Mouse (Mus musculus) forebrain, embryonic 15.5 days (tissue): ENCODE results near the gene Tuba3a. TPM values are rescaled to one million over a fixed set of nuclear protein-coding genes. Genes with fewer than 3 reads are reported as not detected.
A peak's percentile ranks its signal among the peaks of the same experiment; 100 is the strongest.
"Not testable (repeated sequence)": the region's sequence is repeated elsewhere in the genome, so short reads cannot be mapped to it uniquely, and the experiment has no call there.

ENCODE experiments used
- ATAC-seq: fragments of 200-750 bp; cut with Nextera tagmentation; replicated peaks from 2 replicates; pipeline ENCODE4 v1.8.0; 2017; ENCODE audit warnings: mild to moderate bottlenecking, moderate TSS enrichment, moderate library complexity
- H3K27ac ChIP-seq: fragments of 300-500 bp; sonication (generic); replicated peaks from 2 replicates; pipeline ENCODE4 v1.5.1; 2015; ENCODE audit warnings: mild to moderate bottlenecking, inconsistent platforms
- H3K27me3 ChIP-seq: fragments of 300-500 bp; sonication (generic); 2 replicates; pipeline ENCODE4 v1.6.1; 2015; ENCODE audit warnings: inconsistent platforms
- H3K36me3 ChIP-seq: fragments of 300-500 bp; sonication (generic); 2 replicates; pipeline ENCODE4 v1.6.1; 2015; ENCODE audit warnings: mild to moderate bottlenecking, inconsistent platforms
- H3K4me1 ChIP-seq: fragments of 300-500 bp; sonication (generic); 2 replicates; pipeline ENCODE4 v1.6.1; 2015; ENCODE audit warnings: inconsistent platforms
- H3K4me2 ChIP-seq: fragments of 300-500 bp; sonication (generic); replicated peaks from 2 replicates; pipeline ENCODE4 v1.6.1; 2015; ENCODE audit warnings: mild to moderate bottlenecking, inconsistent platforms
- H3K4me3 ChIP-seq: fragments of 300-500 bp; sonication (generic); 2 replicates; pipeline ENCODE4 v1.5.1; 2015; ENCODE audit warnings: mild to moderate bottlenecking, inconsistent platforms
- H3K9ac ChIP-seq: fragments of 300-500 bp; sonication (generic); replicated peaks from 2 replicates; pipeline ENCODE4 v1.6.1; 2015; ENCODE audit warnings: mild to moderate bottlenecking, inconsistent platforms
- H3K9me3 ChIP-seq: fragments of 300-500 bp; sonication (generic); 2 replicates; pipeline ENCODE4 v1.6.1; 2016; ENCODE audit warnings: inconsistent platforms
- WGBS: fragments of 180-500 bp; shearing (Covaris S2); methylation state at CpG from one replicate; pipeline ENCODE4 v1.1.7; 2015; ENCODE audit warnings: mixed read lengths; 5-methylcytosine and 5-hydroxymethylcytosine counted together
- polyA plus RNA-seq: library from polyadenylated mRNA; unstranded; fragments of >200 nt; fragmentation: Nextera tagmentation; extraction: Ambion mirVana; gene quantifications from 2 replicates; pipeline ENCODE4 v1.2.1, GENCODE M21; 2015

Tuba3a gene
- polyA plus RNA-seq, 1 experiment from 2014 or later: not detected

DNA sequence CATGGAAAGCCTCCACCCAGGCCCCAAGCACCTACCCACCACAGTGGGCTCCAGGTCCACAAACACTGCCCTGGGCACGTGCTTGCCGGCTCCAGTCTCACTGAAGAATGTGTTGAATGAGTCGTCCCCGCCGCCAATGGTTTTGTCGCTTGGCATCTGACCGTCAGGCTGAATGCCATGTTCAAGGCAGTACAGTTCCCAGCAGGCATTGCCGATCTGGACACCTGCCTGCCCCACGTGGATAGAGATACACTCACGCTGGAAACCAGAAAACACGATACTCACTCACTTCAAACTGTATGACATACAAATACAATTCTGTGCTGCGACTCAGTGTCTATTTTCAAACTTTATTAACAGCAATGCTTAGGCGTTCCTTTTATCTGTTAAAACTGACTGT lies 3.1 kb downstream of the Tuba3a start:
- not testable (repeated sequence) for H3K4me3 ChIP-seq, H3K9me3 ChIP-seq, ATAC-seq, H3K27me3 ChIP-seq, H3K4me2 ChIP-seq, H3K9ac ChIP-seq, H3K27ac ChIP-seq, H3K36me3 ChIP-seq, H3K4me1 ChIP-seq
- WGBS: 84% methylated on average over 13 of the region's 13 CpGs

DNA sequence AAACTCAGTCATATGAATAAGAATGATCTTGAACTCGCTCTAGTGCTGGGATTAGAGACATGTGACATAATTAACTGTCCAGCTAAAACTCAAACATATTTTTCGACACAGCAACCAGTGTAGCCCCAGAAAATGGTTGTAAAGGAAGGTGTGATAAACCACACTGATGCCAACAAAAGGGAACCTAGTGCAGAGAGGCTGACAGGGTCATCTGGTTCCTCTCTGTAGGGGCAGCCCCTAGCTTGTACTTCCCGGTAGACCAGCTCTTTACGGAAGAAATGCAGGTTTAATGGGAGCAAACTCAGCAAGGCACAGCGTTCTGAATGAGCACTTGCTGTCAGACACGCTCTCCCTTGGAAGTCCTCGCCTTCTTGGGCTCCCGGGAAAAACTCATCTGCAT lies 6.1 kb downstream of the Tuba3a start:
- ATAC-seq: no peak
- Histone ChIP-seq H3K4me3 (no peak overlapping the region), H3K9ac (no peak overlapping the region), H3K27ac (no peak overlapping the region), H3K4me1 (no peaks in the 10 kb centered on the region), H3K27me3 (no peaks in the 10 kb centered on the region), H3K9me3 (no peaks in the 10 kb centered on the region), H3K4me2 (no peak overlapping the region), H3K36me3 (no peaks in the 10 kb centered on the region)
- 62% methylated on average over 8 of the region's 8 CpGs for WGBS

DNA sequence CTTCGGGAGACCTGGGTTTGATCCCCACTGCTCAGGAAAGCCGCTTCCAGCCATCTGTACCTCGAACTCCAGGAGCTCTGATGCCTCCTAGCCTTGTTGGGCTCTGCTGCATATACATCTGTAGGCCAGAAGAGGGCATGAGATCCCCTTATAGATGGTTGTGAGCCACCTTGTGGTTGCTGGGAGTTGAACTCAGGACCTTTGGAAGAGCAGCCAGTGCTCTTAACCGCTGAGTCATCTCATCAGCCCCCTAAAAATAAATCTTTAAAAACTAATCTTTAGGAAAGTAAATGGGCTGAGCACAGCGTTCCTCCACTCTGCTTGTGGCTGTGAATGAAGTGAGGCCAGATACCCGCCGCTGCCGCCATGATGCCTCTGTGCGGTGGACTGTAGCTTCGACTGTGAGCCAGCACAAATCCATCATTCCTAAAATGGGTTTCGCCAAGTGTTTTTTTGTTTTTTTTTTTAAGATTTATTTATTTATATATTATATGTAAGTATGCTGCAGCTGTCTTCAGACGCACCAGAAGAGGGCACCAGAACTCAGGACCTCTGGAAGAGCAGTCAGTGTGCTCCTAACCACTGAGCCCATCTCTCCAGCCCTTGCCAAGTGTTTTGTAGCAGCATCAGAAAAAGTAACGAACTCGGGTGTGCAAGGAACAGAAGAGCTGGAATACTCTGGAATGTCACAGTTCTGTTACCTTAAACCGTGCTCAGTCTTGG lies 10.8 kb downstream of the Tuba3a start:
- H3K4me2 ChIP-seq: no peak overlapping the region

DNA sequence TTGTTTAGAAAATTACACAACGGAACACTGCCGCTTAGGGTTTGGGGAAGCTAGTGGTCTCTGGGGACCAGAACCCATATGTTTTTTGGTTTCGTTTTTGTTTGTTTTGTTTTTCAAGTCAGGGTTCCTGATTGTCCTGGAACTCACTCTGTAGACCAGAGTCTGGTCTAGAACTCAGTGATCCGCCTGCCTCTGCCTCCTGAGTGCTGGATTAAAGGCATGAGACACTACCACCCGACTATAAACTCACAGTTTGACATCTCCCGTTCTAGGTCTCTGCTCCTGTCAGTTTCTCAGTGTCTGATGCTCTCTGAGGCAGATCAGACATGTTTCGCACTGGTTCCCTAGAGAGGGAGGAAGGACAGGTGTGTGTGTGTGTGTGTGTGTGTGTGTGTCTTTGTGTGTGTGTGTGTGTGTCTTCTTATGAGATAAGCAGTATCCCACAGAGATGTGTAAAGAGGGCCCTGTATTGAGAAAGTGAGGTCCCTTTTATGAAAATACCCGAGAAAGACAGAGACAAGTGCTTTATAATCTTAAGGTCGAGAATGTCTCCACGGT lies 13.5 kb downstream of the Tuba3a start:
- Histone ChIP-seq H3K27me3 (no peaks in the 10 kb centered on the region), H3K4me1 (peaks cover 4% of the 10 kb centered on the region), H3K9me3 (no peaks in the 10 kb centered on the region), H3K36me3 (no peaks in the 10 kb centered on the region), H3K9ac (no peak overlapping the region), H3K27ac (no peak overlapping the region), H3K4me2 (no peak overlapping the region), H3K4me3 (no peak overlapping the region)
- ATAC-seq: no peak
- WGBS: 81% methylated on average over 10 of the region's 10 CpGs

More for the DNA sequence above, 10.8 kb downstream of the Tuba3a start:
- no peak for ATAC-seq
- Histone ChIP-seq H3K27me3 (no peaks in the 10 kb centered on the region), H3K4me1 (peaks cover 4% of the 10 kb centered on the region), H3K36me3 (no peaks in the 10 kb centered on the region), H3K9me3 (no peaks in the 10 kb centered on the region), H3K9ac (no peak overlapping the region), H3K27ac (no peak overlapping the region), H3K4me3 (no peak overlapping the region)
- 59% methylated on average over 15 of the region's 15 CpGs for WGBS

DNA sequence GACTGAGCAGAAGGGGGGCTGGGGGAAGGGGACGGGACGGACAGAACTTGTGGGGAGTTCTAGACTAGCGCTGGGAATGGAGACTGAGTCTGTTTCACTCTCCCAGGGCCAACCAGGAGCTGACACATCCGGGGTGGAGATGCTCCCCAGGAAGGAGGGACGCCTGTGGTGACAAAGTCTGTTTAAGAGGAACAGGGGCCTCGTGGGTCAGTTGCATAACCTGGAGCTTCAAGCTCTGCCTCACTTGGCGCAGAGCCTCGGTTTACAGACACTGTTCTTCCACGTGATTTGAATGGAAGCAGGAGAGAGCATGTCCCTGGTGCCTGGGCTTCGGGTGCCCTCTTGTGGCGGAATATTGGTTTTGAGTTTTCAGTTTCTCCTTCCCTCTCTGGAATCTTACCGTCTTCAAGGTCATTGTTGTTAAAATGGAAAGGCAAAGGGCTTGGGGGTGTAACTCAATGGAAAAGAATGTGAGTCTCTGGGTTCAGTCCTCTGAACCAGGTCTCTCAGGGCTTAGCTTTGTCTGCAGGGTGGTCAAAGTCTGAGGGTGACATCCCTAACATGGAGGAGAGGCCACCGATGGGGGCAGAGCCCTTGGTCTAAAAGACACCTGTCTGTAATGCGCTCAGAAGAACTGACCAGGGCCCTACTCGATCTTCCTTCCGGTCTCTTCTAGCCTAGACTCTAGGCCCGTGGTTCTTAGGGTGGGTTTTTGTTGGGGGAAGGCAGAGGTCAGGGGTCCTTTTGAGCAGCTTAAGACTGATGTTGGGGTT lies 14.2 kb downstream of the Tuba3a start:
- no peaks in the 10 kb centered on the region for H3K27me3 ChIP-seq
- H3K27ac ChIP-seq: no peak overlapping the region
- ATAC-seq: peak; percentile 92
- no peak overlapping the region; the same call in 1 of the 2 replicates for H3K9ac ChIP-seq
- peaks cover 4% of the 10 kb centered on the region for H3K4me1 ChIP-seq
- peak overlapping the region; percentile 38 for H3K4me2 ChIP-seq
- peak overlapping the region; percentile 20; the same call in 1 of the 2 replicates for H3K4me3 ChIP-seq
- no peaks in the 10 kb centered on the region for H3K36me3 ChIP-seq
- WGBS: 17% methylated on average over 17 of the region's 17 CpGs
- no peaks in the 10 kb centered on the region for H3K9me3 ChIP-seq

DNA sequence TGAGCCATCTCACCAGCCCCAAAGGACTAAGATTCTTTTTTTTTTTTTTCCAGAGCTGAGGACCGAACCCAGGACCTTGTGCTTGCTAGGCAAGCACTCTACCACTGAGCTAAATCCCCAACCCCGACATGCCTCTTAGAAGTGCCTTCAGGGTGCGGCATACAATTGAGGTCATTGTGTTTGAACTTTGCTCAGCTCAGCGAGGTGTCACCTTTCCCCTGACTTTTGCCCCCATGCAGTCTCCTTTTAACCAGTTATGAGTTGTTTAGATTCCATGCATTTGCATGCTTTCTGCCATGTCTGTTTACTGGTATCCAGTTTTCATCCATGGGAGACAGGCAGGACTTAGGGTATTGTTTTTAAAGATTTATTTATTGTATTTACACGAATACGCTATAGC lies 17.0 kb downstream of the Tuba3a start:
- no peaks in the 10 kb centered on the region for H3K36me3 ChIP-seq
- no peak overlapping the region for H3K9ac ChIP-seq
- H3K27me3 ChIP-seq: no peaks in the 10 kb centered on the region
- no peak overlapping the region for H3K27ac ChIP-seq
- no peak overlapping the region for H3K4me2 ChIP-seq
- no peak for ATAC-seq
- no peak overlapping the region for H3K4me3 ChIP-seq
- H3K9me3 ChIP-seq: no peaks in the 10 kb centered on the region
- H3K4me1 ChIP-seq: peaks cover 4% of the 10 kb centered on the region
- WGBS: 56% methylated on average over 6 of the region's 6 CpGs

DNA sequence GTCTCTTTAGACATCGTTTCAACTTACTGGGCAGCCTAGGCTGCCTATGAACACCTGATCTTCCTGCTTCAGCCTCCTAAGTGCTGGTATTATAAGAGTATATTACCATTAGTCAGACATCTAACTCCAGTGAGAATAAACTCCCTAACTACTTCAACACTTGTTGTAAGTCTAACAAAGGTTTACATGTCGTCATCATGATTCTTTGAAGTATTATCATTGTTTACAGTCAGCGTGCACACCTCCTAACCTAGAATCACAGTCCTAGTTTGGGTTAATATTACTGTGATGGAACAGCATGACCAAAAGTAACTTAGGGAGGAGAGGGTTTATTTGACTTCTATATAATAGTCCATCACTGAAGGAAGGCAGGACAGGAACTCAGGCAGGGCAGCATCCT lies 18.4 kb downstream of the Tuba3a start:
- Histone ChIP-seq H3K27ac (no peak overlapping the region), H3K4me1 (peaks cover 4% of the 10 kb centered on the region), H3K27me3 (no peaks in the 10 kb centered on the region), H3K4me2 (no peak overlapping the region), H3K9ac (no peak overlapping the region), H3K4me3 (no peak overlapping the region), H3K9me3 (no peaks in the 10 kb centered on the region), H3K36me3 (no peaks in the 10 kb centered on the region)
- no peak for ATAC-seq
- WGBS: 89% methylated on average over 3 of the region's 3 CpGs

DNA sequence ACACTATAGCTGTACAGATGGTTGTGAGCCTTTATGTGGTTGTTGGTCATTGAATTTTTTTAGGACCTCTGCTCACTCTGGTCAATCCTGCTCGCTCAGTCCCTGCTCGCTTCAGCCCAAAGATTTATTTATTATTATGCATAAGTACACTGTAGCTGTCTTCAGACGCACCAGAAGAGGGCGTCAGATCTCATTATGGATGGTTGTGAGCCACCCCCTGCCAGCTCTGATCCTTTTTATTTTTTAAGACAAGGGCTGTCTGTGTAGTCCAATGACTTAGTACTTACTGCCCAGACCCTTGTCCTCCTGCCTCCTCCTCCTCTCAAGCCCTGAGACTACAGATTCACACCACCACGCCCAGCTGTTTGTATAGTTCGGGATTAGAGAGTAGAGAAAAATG lies 19.2 kb downstream of the Tuba3a start:
- ATAC-seq, H3K4me2 ChIP-seq: not testable (repeated sequence)

DNA sequence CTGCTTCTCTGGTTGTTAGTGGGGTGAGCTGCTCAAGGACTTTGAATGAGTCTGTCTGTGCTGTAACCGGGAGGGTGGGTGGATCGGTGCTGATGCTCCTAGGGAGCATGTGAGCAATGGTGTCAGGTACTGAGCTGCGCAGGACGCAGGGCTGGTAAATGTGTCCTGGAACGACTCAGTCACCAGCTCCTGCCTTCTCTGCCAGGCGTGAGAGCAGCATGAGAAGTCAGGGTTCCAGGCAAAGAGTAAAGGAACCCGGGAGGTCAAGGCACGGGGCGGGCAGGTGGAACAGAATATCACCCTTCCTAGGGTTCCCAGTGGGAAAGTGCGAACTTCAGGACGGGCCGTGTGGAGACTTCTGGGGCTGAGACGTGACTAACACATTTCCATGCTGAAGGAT lies 19.8 kb downstream of the Tuba3a start:
- Histone ChIP-seq H3K9me3 (no peaks in the 10 kb centered on the region), H3K9ac (no peak overlapping the region), H3K4me1 (no peaks in the 10 kb centered on the region), H3K27me3 (no peaks in the 10 kb centered on the region), H3K36me3 (no peaks in the 10 kb centered on the region), H3K4me2 (no peak overlapping the region), H3K27ac (no peak overlapping the region), H3K4me3 (no peak overlapping the region)
- no peak for ATAC-seq
- 80% methylated on average over 13 of the region's 13 CpGs for WGBS

More for the DNA sequence above, 19.2 kb downstream of the Tuba3a start:
- H3K36me3 ChIP-seq, H3K9ac ChIP-seq, H3K4me3 ChIP-seq, H3K4me1 ChIP-seq, H3K27me3 ChIP-seq, H3K9me3 ChIP-seq, H3K27ac ChIP-seq: not testable (repeated sequence)
- 66% methylated on average over 6 of the region's 6 CpGs for WGBS

DNA sequence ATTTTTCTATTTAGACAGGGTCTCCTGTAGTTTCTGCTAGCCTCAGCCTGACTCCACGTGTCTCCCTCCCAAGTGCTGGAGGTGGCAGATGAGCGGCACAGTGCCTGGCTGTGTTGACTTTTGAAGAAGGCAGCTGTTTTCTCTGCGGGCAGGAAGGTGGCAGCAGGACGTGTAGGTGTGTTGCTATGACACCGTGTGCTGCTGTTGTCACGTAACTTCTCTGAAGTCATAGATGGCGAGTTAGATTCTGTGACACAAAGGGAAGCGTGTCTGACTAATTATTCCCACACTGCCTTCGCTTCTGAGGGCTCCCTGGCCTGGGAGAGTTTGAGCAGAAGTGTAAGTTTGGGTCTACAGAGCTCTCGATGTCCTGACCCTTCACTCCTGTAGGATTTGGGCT lies 20.6 kb downstream of the Tuba3a start:
- no peaks in the 10 kb centered on the region for H3K27me3 ChIP-seq
- WGBS: 62% methylated on average over 10 of the region's 10 CpGs
- H3K4me2 ChIP-seq: no peak overlapping the region
- no peak overlapping the region for H3K9ac ChIP-seq
- no peak overlapping the region for H3K4me3 ChIP-seq
- no peak overlapping the region for H3K27ac ChIP-seq
- H3K9me3 ChIP-seq: no peaks in the 10 kb centered on the region
- H3K36me3 ChIP-seq: no peaks in the 10 kb centered on the region
- ATAC-seq: no peak
- H3K4me1 ChIP-seq: no peaks in the 10 kb centered on the region

DNA sequence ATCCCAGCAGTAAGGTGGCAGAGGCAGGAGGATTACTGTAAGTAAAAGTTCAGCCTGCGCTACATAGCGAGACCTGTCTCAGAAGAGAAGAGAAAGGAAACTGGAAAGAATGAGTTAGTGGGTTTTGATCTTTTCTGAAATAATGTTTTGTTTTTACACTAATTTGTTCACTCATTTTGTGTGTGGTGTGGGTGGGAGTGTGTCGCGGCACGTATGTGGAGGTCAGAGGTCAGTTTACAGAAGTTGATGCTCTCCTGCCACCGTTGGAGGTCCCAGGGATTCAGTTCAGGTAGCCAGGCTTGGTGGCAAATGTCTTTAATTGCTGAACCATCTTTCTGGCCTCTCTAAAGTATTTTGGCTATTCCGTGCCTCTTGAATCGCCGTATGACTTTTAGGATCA lies 21.6 kb downstream of the Tuba3a start:
- no peak for ATAC-seq
- Histone ChIP-seq H3K9ac (no peak overlapping the region), H3K4me1 (no peaks in the 10 kb centered on the region), H3K36me3 (no peaks in the 10 kb centered on the region), H3K4me2 (no peak overlapping the region), H3K4me3 (no peak overlapping the region), H3K27me3 (no peaks in the 10 kb centered on the region), H3K27ac (no peak overlapping the region), H3K9me3 (no peaks in the 10 kb centered on the region)
- WGBS: 90% methylated on average over 9 of the region's 9 CpGs

DNA sequence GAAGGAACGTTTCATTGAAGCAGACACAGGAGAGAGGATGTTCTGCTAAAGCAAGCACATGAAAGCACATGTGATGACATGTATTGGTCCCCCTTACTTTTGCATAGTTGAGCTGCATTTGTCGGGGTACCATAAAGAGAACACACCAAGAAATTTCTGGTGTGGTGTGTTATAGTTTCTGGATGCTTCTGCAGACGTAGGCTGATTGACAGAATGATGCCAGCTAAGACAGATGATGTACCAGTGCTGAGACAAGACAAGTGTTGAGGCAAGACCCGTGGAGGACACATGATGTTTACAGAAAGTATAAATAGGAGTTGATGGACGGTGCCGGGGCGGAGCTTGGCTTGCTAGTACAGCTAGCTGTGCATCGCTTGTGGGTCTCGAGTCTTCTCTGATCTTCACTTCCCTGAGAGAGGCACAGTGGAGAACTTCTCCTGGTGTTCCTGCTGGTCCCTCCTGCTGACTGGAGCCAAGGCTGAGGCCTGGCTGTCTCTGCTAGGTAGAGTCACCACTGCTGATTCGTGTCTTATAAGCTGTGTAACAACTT lies 25.8 kb downstream of the Tuba3a start:
- no peak overlapping the region for H3K4me2 ChIP-seq
- H3K27ac ChIP-seq: no peak overlapping the region
- no peak overlapping the region for H3K4me3 ChIP-seq
- H3K4me1 ChIP-seq: no peaks in the 10 kb centered on the region
- H3K27me3 ChIP-seq: no peaks in the 10 kb centered on the region
- ATAC-seq: no peak
- no peaks in the 10 kb centered on the region for H3K9me3 ChIP-seq
- 85% methylated on average over 10 of the region's 10 CpGs for WGBS
- H3K9ac ChIP-seq: no peak overlapping the region
- no peaks in the 10 kb centered on the region for H3K36me3 ChIP-seq
